Mouse (Mus musculus) 3T3-L1 (cell line): ENCODE data around the gene Nubpl.

ENCODE experiments used
- DNase-seq: peaks from one replicate; pipeline ENCODE4 v3.0.0-alpha.2; 2015; ENCODE audit warnings: low read depth, low spot score

Gene Nubpl

GRCm38 (mm10) chr12:52242712-52243111 lies 145.2 kb downstream of the Nubpl start:
- DNase-seq = no peak

- DNase-seq = no peak
These were observed 149.9 kb downstream of the Nubpl start for GRCm38 (mm10) chr12:52247438-52247837.

GRCm38 (mm10) chr12:52248531-52248930 lies 151.0 kb downstream of the Nubpl start:
- DNase-seq = peak; percentile 75

- no peak for DNase-seq
These were observed 156.6 kb downstream of the Nubpl start for GRCm38 (mm10) chr12:52254089-52254488.

GRCm38 (mm10) chr12:52268131-52268530 lies 170.6 kb downstream of the Nubpl start:
- DNase-seq = no peak

- DNase-seq = no peak
These were observed 175.3 kb downstream of the Nubpl start for GRCm38 (mm10) chr12:52272828-52273227.

GRCm38 (mm10) chr12:52276320-52276719 lies 178.8 kb downstream of the Nubpl start:
- DNase-seq = no peak

GRCm38 (mm10) chr12:52281232-52281631 lies 183.7 kb downstream of the Nubpl start:
- no peak for DNase-seq

- peak; percentile 61 for DNase-seq
These were observed 186.9 kb downstream of the Nubpl start for GRCm38 (mm10) chr12:52284471-52284870.

GRCm38 (mm10) chr12:52286802-52287201 lies 189.3 kb downstream of the Nubpl start:
- DNase-seq = no peak

- DNase-seq = no peak
These were observed 191.0 kb downstream of the Nubpl start for GRCm38 (mm10) chr12:52288537-52288936.

- no peak for DNase-seq
These were observed 191.5 kb downstream of the Nubpl start for GRCm38 (mm10) chr12:52288941-52289567.

- DNase-seq = no peak
These were observed 192.1 kb downstream of the Nubpl start for GRCm38 (mm10) chr12:52289594-52289993.

- DNase-seq = no peak
These were observed 196.4 kb downstream of the Nubpl start for GRCm38 (mm10) chr12:52293931-52294330.

GRCm38 (mm10) chr12:52297988-52298387 lies 200.5 kb downstream of the Nubpl start:
- peak; percentile 64 for DNase-seq

GRCm38 (mm10) chr12:52298683-52299082 lies 201.1 kb downstream of the Nubpl start:
- DNase-seq = no peak

- no peak for DNase-seq
These were observed 205.4 kb downstream of the Nubpl start for GRCm38 (mm10) chr12:52302961-52303360.

- DNase-seq = no peak
These were observed 208.8 kb downstream of the Nubpl start for GRCm38 (mm10) chr12:52306348-52306747.

GRCm38 (mm10) chr12:52307331-52307982 lies 209.9 kb downstream of the Nubpl start:
- DNase-seq = no peak

- DNase-seq = no peak
These were observed 211.1 kb downstream of the Nubpl start for GRCm38 (mm10) chr12:52308628-52309027.

GRCm38 (mm10) chr12:52314818-52315217 lies 217.3 kb downstream of the Nubpl start:
- no peak for DNase-seq

GRCm38 (mm10) chr12:52317635-52318034 lies 220.1 kb downstream of the Nubpl start:
- no peak for DNase-seq

GRCm38 (mm10) chr12:52318426-52318825 lies 220.9 kb downstream of the Nubpl start:
- no peak for DNase-seq
